Mouse (Mus musculus): ENCODE data around the gene Serpinb1b. TPM values are rescaled to one million over a fixed set of nuclear protein-coding genes. Genes with fewer than 3 reads are reported as not detected.

The Serpinb1b gene
- polyA plus RNA-seq, 1 experiment, result 1.6 TPM

DNA sequence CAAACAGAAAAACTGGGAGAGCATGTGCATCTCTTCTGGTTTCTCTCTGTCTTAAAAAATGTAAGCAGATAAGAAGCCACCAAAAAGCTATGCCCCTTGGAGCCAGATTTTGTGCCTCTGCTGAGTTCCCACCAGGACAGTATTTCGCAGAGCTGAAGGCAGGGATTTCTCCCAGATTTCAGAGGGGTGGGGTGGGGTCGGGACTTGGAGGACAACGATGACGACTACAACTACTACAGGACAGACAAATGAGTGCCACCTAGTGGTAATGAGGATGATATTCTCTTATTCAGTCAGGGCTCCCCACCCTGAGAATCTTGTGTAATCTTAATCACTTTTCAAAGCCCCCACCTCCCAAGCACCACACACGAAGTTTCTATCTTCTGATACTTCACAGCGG lies 1.0 kb downstream of the Serpinb1b start:
- no peak for TF ChIP-seq E2F4 (IDR thresholded peaks at IDR 0.05; ENCODE audit: insufficient read depth)
- no peak for TF ChIP-seq SRF (IDR thresholded peaks at IDR 0.05; ENCODE audit: control insufficient read depth, insufficient read length, low read depth)
- peak overlapping the region; percentile 72 for H3K4me2 ChIP-seq (ENCODE audit: low read depth)
- H3ac ChIP-seq (ENCODE audit: control insufficient read depth, insufficient read length), result no peak overlapping the region
- H3K36me3 ChIP-seq (ENCODE audit: control insufficient read depth, insufficient read depth), result no peaks in the 10 kb centered on the region
- no peak overlapping the region for H3K4me3 ChIP-seq
- H3K79me2 ChIP-seq (ENCODE audit: control insufficient read depth, insufficient read depth), result no peaks in the 10 kb centered on the region
- H3K27me3 ChIP-seq (ENCODE audit: control insufficient read depth, insufficient read depth, insufficient read length), result no peaks in the 10 kb centered on the region

DNA sequence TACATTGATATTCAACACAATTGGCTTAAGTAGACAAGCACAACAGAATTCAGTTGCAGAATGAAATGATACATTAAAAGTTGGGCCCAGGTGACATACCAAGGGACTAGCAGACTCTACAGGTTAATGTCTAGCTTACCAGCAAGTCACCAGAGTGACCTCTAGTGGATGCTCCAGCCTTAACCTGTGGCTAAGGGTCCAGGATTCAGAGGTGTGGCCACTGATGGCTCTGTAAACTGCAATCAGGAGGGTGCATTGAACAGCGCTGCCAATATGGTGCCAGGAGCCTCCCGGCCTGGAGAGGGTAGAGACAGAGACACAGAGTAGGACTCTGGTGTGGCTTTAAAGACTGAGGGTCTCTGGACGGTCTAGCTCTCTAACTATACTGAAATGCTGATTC lies 2.0 kb downstream of the Serpinb1b start:
- no peak for TF ChIP-seq TCF12 (IDR thresholded peaks at IDR 0.05; ENCODE audit: insufficient read depth, poor library complexity, severe bottlenecking)
- no peak for TF ChIP-seq MYOD1 (IDR thresholded peaks at IDR 0.05; ENCODE audit: control insufficient read depth in 1 of 3, insufficient read length in 2 of 3, low read depth in 2 of 3)
- no peak for TF ChIP-seq REST (IDR thresholded peaks at IDR 0.05; ENCODE audit: insufficient read depth, insufficient read length)
- no peak for TF ChIP-seq E2F4 (IDR thresholded peaks at IDR 0.05; ENCODE audit: insufficient read depth)
- no peak for TF ChIP-seq POLR2AphosphoS2 (IDR thresholded peaks at IDR 0.05; ENCODE audit: insufficient read length, low read depth)
- TF ChIP-seq MYOG (IDR thresholded peaks at IDR 0.05; ENCODE audit: control insufficient read depth in 1 of 3, insufficient read depth in 1 of 3, insufficient read length in 2 of 3, low read depth in 2 of 3), result no peak
- TF ChIP-seq CEBPB (IDR thresholded peaks at IDR 0.05; ENCODE audit: insufficient read depth, poor library complexity, severe bottlenecking), result no peak
- TF ChIP-seq POLR2A (IDR thresholded peaks at IDR 0.05; ENCODE audit: insufficient read length, low read depth), result no peak
- TF ChIP-seq SRF (IDR thresholded peaks at IDR 0.05; ENCODE audit: control insufficient read depth, insufficient read length, low read depth), result no peak
- no peak for TF ChIP-seq MAX (IDR thresholded peaks at IDR 0.05; ENCODE audit: low read depth)
- no peak for TF ChIP-seq USF1 (IDR thresholded peaks at IDR 0.05; ENCODE audit: low read depth)
- no peak for TF ChIP-seq TCF3 (IDR thresholded peaks at IDR 0.05; ENCODE audit: insufficient read length, low read depth)
- no peak overlapping the region for H3K4me2 ChIP-seq (ENCODE audit: low read depth)
- H3K36me3 ChIP-seq (ENCODE audit: control insufficient read depth, insufficient read depth), result no peaks in the 10 kb centered on the region
- H3ac ChIP-seq (ENCODE audit: control insufficient read depth, insufficient read length), result no peak overlapping the region
- no peaks in the 10 kb centered on the region for H3K27me3 ChIP-seq (ENCODE audit: control insufficient read depth, insufficient read depth, insufficient read length)
- no peak overlapping the region for H3K4me3 ChIP-seq
- H3K79me2 ChIP-seq (ENCODE audit: control insufficient read depth, insufficient read depth), result no peaks in the 10 kb centered on the region

DNA sequence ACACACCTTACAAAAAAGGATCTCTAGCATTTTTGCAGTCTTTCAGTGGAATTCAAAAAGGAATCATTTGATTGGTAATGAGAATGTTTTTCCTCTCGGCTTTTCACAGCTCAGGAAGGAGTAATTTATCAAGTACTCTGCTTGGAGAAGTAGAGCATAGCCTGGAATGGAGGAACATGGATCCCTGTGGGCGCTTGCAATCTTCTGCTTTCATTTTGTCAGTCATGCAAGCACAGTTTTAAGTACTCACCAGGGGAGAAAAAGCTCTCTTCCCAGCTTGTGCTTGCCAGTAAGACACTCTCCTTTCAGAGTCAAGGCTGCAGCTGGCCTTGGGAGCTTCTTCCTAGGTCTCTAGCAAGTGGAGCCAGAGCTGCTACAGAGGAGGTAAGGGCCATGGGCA lies 5.5 kb downstream of the Serpinb1b start:
- TF ChIP-seq MAX (IDR thresholded peaks at IDR 0.05; ENCODE audit: low read depth), result no peak
- Histone ChIP-seq H3ac (ENCODE audit: control insufficient read depth, insufficient read length) (no peak overlapping the region), H3K79me2 (ENCODE audit: control insufficient read depth, insufficient read depth) (no peaks in the 10 kb centered on the region), H3K4me2 (ENCODE audit: low read depth) (no peak overlapping the region), H3K4me3 (no peak overlapping the region), H3K27me3 (ENCODE audit: control insufficient read depth, insufficient read depth, insufficient read length) (no peaks in the 10 kb centered on the region), H3K36me3 (ENCODE audit: control insufficient read depth, insufficient read depth) (no peaks in the 10 kb centered on the region)

DNA sequence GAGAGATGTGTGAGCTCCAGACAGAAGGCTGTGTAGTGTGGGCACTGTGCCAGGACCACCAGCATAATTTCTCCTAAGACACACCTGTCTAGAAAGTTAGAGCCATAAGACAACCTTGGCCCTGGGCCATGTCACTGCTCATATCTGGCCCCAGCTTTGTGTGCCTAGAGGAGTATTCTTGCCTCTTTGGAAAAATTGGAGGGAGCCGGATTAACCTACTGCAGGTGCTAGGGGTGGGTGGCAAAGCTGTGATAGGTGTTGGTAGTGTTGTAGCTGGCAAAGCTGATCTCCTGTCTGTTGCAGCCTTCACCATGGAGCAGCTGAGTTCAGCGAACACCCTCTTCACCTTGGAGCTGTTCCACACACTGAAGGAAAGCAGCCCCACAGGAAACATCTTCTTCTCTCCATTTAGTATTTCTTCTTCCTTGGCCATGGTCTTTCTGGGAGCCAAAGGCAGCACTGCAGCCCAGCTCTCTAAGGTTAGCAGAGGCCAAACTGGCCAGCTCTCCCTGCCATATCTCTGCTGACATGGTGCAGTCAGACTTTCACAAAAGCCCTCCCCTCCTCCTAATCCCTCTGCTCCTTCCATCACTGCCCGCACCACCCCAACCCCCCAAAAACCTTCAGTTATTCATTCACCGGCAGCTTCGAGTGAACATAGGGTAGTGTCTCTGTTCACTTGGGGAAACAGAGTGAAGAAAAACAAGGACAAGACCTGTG lies 6.8 kb downstream of the Serpinb1b start:
- H3K4me3 ChIP-seq, result no peak overlapping the region
- H3K36me3 ChIP-seq (ENCODE audit: control insufficient read depth, insufficient read depth), result no peaks in the 10 kb centered on the region
- peak overlapping the region; percentile 5 for H3K4me2 ChIP-seq (ENCODE audit: low read depth)
- H3K27me3 ChIP-seq (ENCODE audit: control insufficient read depth, insufficient read depth, insufficient read length), result no peaks in the 10 kb centered on the region
- no peak overlapping the region for H3ac ChIP-seq (ENCODE audit: control insufficient read depth, insufficient read length)
- no peaks in the 10 kb centered on the region for H3K79me2 ChIP-seq (ENCODE audit: control insufficient read depth, insufficient read depth)
- TF ChIP-seq MYOG (IDR thresholded peaks at IDR 0.05; ENCODE audit: control insufficient read depth in 1 of 3, insufficient read depth in 1 of 3, insufficient read length in 2 of 3, low read depth in 2 of 3), result no peak
- no peak for TF ChIP-seq TCF3 (IDR thresholded peaks at IDR 0.05; ENCODE audit: insufficient read length, low read depth)
- no peak for TF ChIP-seq SRF (IDR thresholded peaks at IDR 0.05; ENCODE audit: control insufficient read depth, insufficient read length, low read depth)
- no peak for TF ChIP-seq MYOD1 (IDR thresholded peaks at IDR 0.05; ENCODE audit: control insufficient read depth in 1 of 3, insufficient read length in 2 of 3, low read depth in 2 of 3)
- no peak for TF ChIP-seq CEBPB (IDR thresholded peaks at IDR 0.05; ENCODE audit: insufficient read depth, poor library complexity, severe bottlenecking)
- no peak for TF ChIP-seq MAX (IDR thresholded peaks at IDR 0.05; ENCODE audit: low read depth)
- no peak for TF ChIP-seq REST (IDR thresholded peaks at IDR 0.05; ENCODE audit: insufficient read depth, insufficient read length)
- TF ChIP-seq TCF12 (IDR thresholded peaks at IDR 0.05; ENCODE audit: insufficient read depth, poor library complexity, severe bottlenecking), result no peak
- TF ChIP-seq POLR2AphosphoS2 (IDR thresholded peaks at IDR 0.05; ENCODE audit: insufficient read length, low read depth), result no peak
- TF ChIP-seq POLR2A (IDR thresholded peaks at IDR 0.05; ENCODE audit: insufficient read length, low read depth), result no peak
- TF ChIP-seq E2F4 (IDR thresholded peaks at IDR 0.05; ENCODE audit: insufficient read depth), result no peak
- TF ChIP-seq USF1 (IDR thresholded peaks at IDR 0.05; ENCODE audit: low read depth), result no peak

DNA sequence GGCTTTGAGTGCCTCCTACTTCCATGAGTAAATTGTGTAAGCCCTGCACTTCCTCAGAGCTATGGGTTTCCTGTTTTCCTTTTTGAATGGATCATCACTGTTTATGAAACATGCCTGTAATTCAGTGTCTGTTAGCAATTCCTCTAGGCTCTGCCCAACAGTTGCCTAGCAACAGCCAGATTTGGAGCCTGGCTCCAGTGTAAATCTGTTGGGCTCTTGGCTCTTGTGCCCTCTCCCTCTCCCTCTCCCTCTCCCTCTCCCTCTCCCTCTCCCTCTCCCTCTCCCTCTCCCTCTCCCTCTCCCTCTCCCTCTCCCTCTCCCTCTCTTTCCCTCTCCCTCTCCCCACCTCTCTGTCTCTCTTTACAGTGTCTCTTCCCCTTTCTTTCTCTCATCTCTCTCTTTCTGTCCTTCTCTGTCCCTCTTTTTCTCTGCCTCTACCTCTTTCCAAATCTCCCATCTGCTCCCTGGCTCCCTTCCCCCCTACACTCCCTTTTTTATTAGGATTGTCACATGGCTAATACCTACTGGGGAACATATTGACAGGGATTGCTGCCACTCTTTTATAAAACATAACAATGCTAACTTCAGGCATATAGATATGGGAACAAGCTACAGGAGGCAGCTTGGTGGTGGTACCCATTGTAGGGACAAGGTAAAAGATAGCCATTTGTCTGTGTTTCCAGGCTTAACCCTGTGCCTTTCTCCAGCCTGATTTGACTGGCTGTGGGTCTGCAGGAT lies 7.5 kb downstream of the Serpinb1b start:
- Histone ChIP-seq H3K4me3 (no peak overlapping the region), H3K4me2 (ENCODE audit: low read depth) (peak overlapping the region; percentile 5), H3K27me3 (ENCODE audit: control insufficient read depth, insufficient read depth, insufficient read length) (no peaks in the 10 kb centered on the region), H3K79me2 (ENCODE audit: control insufficient read depth, insufficient read depth) (no peaks in the 10 kb centered on the region), H3K36me3 (ENCODE audit: control insufficient read depth, insufficient read depth) (no peaks in the 10 kb centered on the region), H3ac (ENCODE audit: control insufficient read depth, insufficient read length) (no peak overlapping the region)
- TF ChIP-seq MYOG (IDR thresholded peaks at IDR 0.05; ENCODE audit: control insufficient read depth in 1 of 3, insufficient read depth in 1 of 3, insufficient read length in 2 of 3, low read depth in 2 of 3) (no peak), REST (IDR thresholded peaks at IDR 0.05; ENCODE audit: insufficient read depth, insufficient read length) (no peak), TCF3 (IDR thresholded peaks at IDR 0.05; ENCODE audit: insufficient read length, low read depth) (no peak), CEBPB (IDR thresholded peaks at IDR 0.05; ENCODE audit: insufficient read depth, poor library complexity, severe bottlenecking) (0 out of 2 replicates have a peak, but pooled peaks have one; percentile 32)
